Mouse (Mus musculus) brain, embryonic 14.5 days (tissue): ENCODE results near the gene Serpine2. TPM values are rescaled to one million over a fixed set of nuclear protein-coding genes. Genes with fewer than 3 reads are reported as not detected.
A peak's percentile ranks its signal among the peaks of the same experiment; 100 is the strongest.

Experiments
- DNase-seq: peaks from one replicate; pipeline ENCODE4 v3.0.0-alpha.2; 2011; ENCODE audit warnings: low read depth
- CTCF ChIP-seq: fragments of 200-500 bp; IDR thresholded peaks from 2 replicates; pipeline ENCODE4 v1.5.1; 2012; ENCODE audit warnings: inconsistent platforms, mild to moderate bottlenecking, moderate library complexity, borderline replicate concordance; ENCODE audit not compliant: insufficient read depth, insufficient read length; ENCODE audit errors: extremely low read depth
- POLR2A ChIP-seq: fragments of 200-500 bp; IDR thresholded peaks from 2 replicates; pipeline ENCODE4 v1.6.1; 2012; ENCODE audit warnings: mild to moderate bottlenecking, inconsistent platforms, borderline replicate concordance; ENCODE audit not compliant: poor library complexity, insufficient read depth, insufficient read length, severe bottlenecking; ENCODE audit errors: extremely low read depth
- polyA plus RNA-seq: library from polyadenylated mRNA; depleted of rRNA; stranded (reverse); fragments of >200 nt; gene quantifications from 2 replicates; pipeline ENCODE4 v1.2.3, GENCODE M21; 2012; rRNA removed

The Serpine2 gene
- polyA plus RNA-seq = 48.3 and 99.0 TPM in 2 replicates

GRCm38 (mm10) chr1:79861130-79861942 lies at the start of gene Serpine2:
Serpine2 (minus strand) TSS chr1:79861180.
- peak; percentile 85 for DNase-seq

DNA sequence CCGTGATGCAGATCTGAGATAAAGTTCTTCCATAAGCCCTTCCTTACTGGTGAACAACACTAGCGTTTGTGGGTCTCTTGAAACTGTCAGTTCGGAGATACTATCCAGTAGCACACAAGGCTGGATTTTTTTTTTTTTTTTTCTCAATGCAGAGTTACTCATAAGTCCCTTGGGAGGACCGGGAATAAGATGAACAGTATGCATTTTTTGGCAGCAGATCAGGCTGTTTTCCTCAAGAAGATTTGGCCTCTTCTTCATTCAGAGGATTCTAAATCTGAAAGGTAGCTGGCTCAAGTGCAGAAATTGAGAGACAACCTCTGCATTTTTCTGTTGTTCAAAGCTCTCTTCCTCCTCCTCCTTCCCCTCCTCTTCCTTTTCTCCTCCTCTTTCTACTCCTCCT lies 46.8 kb upstream of the Serpine2 start:
- TF ChIP-seq CTCF (no peak), POLR2A (no peak)

More at GRCm38 (mm10) chr1:79861130-79861942, at the start of gene Serpine2:
- no peak for TF ChIP-seq CTCF

GRCm38 (mm10) chr1:79905241-79905640 lies 44.3 kb upstream of the Serpine2 start:
- no peak for TF ChIP-seq POLR2A
- no peak for TF ChIP-seq CTCF
- no peak for DNase-seq

More for the DNA sequence above, 46.8 kb upstream of the Serpine2 start:
- no peak for DNase-seq

- TF ChIP-seq POLR2A (no peak), CTCF (no peak)
Observed at GRCm38 (mm10) chr1:79902901-79903300, 41.9 kb upstream of the Serpine2 start.

GRCm38 (mm10) chr1:79882648-79883047 lies 21.7 kb upstream of the Serpine2 start:
- no peak for DNase-seq

More at GRCm38 (mm10) chr1:79902901-79903300, 41.9 kb upstream of the Serpine2 start:
- no peak for DNase-seq

DNA sequence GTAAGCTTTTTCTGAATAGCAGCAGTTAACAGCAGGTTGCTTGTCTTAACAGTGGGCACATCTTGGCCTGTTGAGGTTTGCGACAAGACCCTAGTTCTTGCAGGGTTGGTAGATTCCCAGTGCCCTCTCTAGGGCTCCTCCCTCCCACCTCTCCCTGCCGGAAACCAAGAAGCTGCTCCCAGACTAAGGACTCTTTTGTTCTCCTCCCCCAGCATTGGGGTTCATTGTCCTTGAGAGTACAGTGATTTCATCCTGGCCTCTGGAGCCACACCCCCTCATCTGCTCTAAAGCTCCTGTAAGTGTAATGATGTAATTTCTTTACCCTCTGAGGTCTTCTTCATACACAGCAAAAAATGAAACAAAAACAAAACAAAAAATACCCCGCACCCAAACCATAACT lies 13.8 kb upstream of the Serpine2 start:
- DNase-seq = peak; percentile 14
- TF ChIP-seq POLR2A (no peak), CTCF (no peak)

More at GRCm38 (mm10) chr1:79882648-79883047, 21.7 kb upstream of the Serpine2 start:
- no peak for TF ChIP-seq POLR2A
- no peak for TF ChIP-seq CTCF

DNA sequence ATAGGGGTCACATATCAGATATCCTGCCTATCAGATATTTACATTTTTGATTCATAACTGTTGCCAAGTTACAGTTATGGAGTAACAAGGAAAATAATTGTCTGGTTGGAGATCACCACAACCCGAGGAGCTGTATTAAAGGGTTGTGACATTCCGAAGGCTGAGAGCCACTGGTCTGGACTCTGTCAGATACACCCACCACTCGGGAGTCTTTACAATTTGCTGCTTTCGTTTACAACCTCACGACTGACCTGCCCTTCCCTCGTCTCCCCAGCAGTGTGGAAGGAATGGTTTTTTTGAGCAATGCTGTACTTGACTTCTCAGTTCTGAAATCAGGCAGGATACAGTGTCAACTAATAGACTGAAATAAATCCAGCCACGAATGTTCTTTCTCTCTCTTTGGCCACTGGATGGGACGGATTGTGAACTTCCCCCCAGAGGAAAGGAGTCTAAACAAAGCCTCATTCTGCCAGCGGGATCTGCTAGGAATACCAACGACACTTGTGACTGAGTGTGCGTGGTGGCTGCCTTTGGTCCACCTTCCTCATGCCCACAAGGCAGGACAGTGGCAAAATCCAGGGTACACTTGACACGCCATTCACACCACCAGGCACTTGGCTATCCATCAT lies 455 bp downstream of the Serpine2 start:
- DNase-seq = peak; percentile 59
- TF ChIP-seq POLR2A (no peak), CTCF (no peak)

GRCm38 (mm10) chr1:79859975-79860374 lies 1.0 kb downstream of the Serpine2 start:
- TF ChIP-seq CTCF = no peak
- TF ChIP-seq POLR2A = no peak
- no peak for DNase-seq

GRCm38 (mm10) chr1:79859026-79859425 lies 2.0 kb downstream of the Serpine2 start:
- DNase-seq = peak; percentile 32
- TF ChIP-seq CTCF (no peak), POLR2A (no peak)

DNA sequence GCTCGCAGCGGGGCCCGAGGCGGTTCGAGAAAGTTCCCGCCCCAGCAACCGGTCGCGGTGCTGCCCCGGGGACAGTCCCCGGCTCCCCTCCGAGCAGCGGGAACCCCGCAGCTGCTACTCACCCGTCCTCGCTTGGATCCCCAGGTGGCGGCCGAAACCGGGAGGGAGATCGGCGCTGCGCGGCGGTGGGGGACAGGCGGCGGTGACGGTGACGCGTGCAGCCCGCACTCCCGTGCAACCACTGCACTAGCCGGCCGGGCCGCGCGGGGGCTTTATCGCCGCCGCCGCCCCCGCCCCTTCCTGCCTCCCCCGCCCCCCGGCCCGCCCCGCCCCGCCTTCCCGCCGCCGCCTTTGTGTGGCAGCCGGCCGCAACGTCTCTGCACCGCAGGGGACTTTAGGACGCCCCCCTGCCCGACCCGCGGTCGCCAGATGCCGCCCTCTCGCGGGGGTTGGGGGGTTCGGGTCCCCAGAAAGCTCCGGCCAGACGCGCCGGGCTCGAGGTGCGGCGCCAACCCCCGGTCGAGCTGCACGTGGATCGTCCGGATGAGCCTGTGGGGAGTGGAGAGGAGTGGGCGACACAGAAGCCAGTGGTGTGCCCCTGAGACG lies 2.5 kb downstream of the Serpine2 start:
- TF ChIP-seq CTCF (no peak), POLR2A (0 out of 2 replicates have a peak, but pooled peaks have one; percentile 25)

GRCm38 (mm10) chr1:79857681-79858388 lies 3.1 kb downstream of the Serpine2 start:
- peak; percentile 22 for DNase-seq
- TF ChIP-seq POLR2A (no peak), CTCF (no peak)

More for the DNA sequence above, 2.5 kb downstream of the Serpine2 start:
- DNase-seq = peak; percentile 41

- TF ChIP-seq POLR2A (no peak), CTCF (no peak)
- DNase-seq = no peak
Observed at GRCm38 (mm10) chr1:79856756-79857155, 4.2 kb downstream of the Serpine2 start.
